Mouse (Mus musculus): ENCODE results near the gene Ociad1.

Ociad1 gene

GRCm38 (mm10) chr5:73292502-73293457 is at the start of gene Ociad1:
TSS of gene Ociad1 (plus strand) at chr5:73292784.
- peak; percentile 90 for DNase-seq (ENCODE audit: low read depth, low spot score)

- no peak for DNase-seq (ENCODE audit: low read depth, low spot score)
Measured at GRCm38 (mm10) chr5:73244403-73244802, 48.2 kb upstream of the Ociad1 start.

- DNase-seq (ENCODE audit: low read depth, low spot score): no peak
Measured at GRCm38 (mm10) chr5:73246414-73246813, 46.2 kb upstream of the Ociad1 start.

GRCm38 (mm10) chr5:73248211-73248610 is 44.4 kb upstream of the Ociad1 start:
- DNase-seq (ENCODE audit: low read depth, low spot score): no peak

- no peak for DNase-seq (ENCODE audit: low read depth, low spot score)
Measured at GRCm38 (mm10) chr5:73249341-73249740, 43.2 kb upstream of the Ociad1 start.

GRCm38 (mm10) chr5:73252739-73253138 is 39.8 kb upstream of the Ociad1 start:
- no peak for DNase-seq (ENCODE audit: low read depth, low spot score)

- no peak for DNase-seq (ENCODE audit: low read depth, low spot score)
Measured at GRCm38 (mm10) chr5:73254660-73255059, 37.9 kb upstream of the Ociad1 start.

- peak; percentile 16 for DNase-seq (ENCODE audit: low read depth, low spot score)
Measured at GRCm38 (mm10) chr5:73255321-73256251, 37.0 kb upstream of the Ociad1 start.

- peak; percentile 90 for DNase-seq (ENCODE audit: low read depth, low spot score)
Measured at GRCm38 (mm10) chr5:73256352-73257065, 36.1 kb upstream of the Ociad1 start, which contains the start of gene Fryl. TSS of gene Fryl (minus strand) at chr5:73256619.

GRCm38 (mm10) chr5:73257096-73257495 is 35.5 kb upstream of the Ociad1 start:
- DNase-seq (ENCODE audit: low read depth, low spot score): no peak

- no peak for DNase-seq (ENCODE audit: low read depth, low spot score)
Measured at GRCm38 (mm10) chr5:73257723-73258122, 34.9 kb upstream of the Ociad1 start.

GRCm38 (mm10) chr5:73264122-73264521 is 28.5 kb upstream of the Ociad1 start:
- no peak for DNase-seq (ENCODE audit: low read depth, low spot score)

- no peak for DNase-seq (ENCODE audit: low read depth, low spot score)
Measured at GRCm38 (mm10) chr5:73265460-73265859, 27.1 kb upstream of the Ociad1 start.

- no peak for DNase-seq (ENCODE audit: low read depth, low spot score)
Measured at GRCm38 (mm10) chr5:73268636-73269213, 23.9 kb upstream of the Ociad1 start.

GRCm38 (mm10) chr5:73270612-73271011 is 22.0 kb upstream of the Ociad1 start:
- no peak for DNase-seq (ENCODE audit: low read depth, low spot score)

- no peak for DNase-seq (ENCODE audit: low read depth, low spot score)
Measured at GRCm38 (mm10) chr5:73273171-73273570, 19.4 kb upstream of the Ociad1 start.

- no peak for DNase-seq (ENCODE audit: low read depth, low spot score)
Measured at GRCm38 (mm10) chr5:73274941-73275340, 17.6 kb upstream of the Ociad1 start.

GRCm38 (mm10) chr5:73279190-73279589 is 13.4 kb upstream of the Ociad1 start:
- DNase-seq (ENCODE audit: low read depth, low spot score): no peak

- DNase-seq (ENCODE audit: low read depth, low spot score): no peak
Measured at GRCm38 (mm10) chr5:73279732-73280566, 12.6 kb upstream of the Ociad1 start.

- no peak for DNase-seq (ENCODE audit: low read depth, low spot score)
Measured at GRCm38 (mm10) chr5:73280567-73280850, 12.1 kb upstream of the Ociad1 start.
